Mouse (Mus musculus) cerebellum, postnatal 36 days (tissue): Measurements from ENCODE around the gene Slit3.

Experiments
- DNase-seq, 2 experiments: peaks; one replicate each; pipeline ENCODE4 v3.0.0; 2021 to 2022; ENCODE audit warnings: mixed read lengths in 2 of 2

Gene Slit3

DNA sequence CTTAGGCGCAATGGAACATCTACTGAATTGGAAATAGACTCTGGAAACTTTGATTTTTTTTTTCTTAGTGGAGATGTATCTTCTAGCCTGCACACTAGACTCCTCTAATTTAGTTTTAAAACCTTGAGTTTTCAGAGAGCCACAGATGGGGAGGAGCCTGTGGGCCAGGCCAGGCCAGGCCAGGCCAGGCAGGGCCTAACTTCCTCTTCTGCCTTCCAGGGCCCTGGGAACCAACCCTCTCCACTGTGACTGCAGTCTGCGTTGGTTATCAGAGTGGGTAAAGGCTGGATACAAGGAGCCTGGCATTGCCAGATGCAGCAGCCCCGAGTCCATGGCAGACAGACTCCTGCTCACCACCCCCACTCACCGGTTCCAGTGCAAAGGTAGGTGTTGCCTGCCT, 539.9 kb downstream of the Slit3 start:
- DNase-seq, result no peak

DNA sequence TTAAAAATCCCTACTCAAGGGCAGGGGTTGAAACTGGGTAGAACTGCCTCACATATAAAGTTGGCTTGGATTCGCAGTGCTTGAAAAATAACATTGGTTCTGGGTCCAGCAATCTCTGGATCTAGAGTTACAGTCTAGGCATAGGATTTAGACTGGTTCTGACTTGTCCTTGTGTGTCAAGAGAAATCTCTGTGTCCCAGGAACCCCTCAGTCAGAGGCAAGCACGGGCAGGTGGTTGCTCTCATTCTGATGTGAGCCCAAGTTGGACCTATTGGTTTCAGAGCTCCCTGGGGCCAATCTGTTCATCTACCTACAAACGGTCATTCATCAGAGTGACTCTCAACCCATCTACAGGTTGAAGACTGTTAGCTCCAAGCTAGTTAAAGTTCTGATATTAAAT, 541.9 kb downstream of the Slit3 start:
- no peak for DNase-seq

GRCm38 (mm10) chr11:35663661-35664060, 542.6 kb downstream of the Slit3 start:
- no peak for DNase-seq

GRCm38 (mm10) chr11:35664991-35665390, 544.0 kb downstream of the Slit3 start:
- peak; percentile 70 to 78 for DNase-seq

DNA sequence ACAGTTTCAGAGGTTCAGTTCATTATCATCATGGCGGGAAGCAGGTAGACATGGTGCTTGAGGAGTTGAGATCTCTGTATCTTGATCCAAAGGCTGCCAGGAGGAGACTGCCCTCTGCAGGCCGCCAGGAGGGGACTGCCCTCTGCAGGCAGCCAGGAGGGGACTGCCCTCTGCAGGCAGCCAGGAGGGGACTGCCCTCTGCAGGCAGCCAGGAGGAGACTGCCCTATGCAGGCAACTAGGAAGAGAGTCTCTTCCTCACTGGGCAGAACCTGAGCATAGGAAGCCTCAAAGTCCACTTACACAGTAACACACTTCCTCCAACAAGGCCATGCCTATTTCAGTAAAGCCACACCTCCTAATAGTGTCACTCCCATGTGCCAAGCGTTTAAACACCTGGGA, 546.4 kb downstream of the Slit3 start:
- DNase-seq, result no peak

DNA sequence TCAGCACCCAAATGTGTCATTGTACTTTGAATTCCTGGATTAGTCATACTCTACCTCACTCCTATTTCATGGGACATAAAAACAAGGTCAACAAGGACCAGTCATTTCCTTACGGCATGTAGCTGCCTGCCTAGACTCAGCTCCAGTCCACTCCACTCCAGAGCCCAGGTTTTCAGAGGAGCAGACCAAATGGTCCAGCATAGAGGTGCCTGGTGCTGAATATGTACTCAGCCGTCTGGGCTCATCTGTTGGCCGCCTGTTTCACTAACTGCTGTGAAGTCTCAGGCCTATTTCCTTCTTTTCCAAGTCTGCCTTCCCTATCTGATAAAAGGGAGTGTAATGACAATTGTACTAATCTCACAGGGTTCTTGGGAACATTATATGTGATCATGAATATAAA, 547.1 kb downstream of the Slit3 start:
- DNase-seq, result peak; percentile 73 to 77

GRCm38 (mm10) chr11:35668750-35669149, 547.7 kb downstream of the Slit3 start:
- DNase-seq, result peak; percentile 89 to 91

- DNase-seq, result peak; percentile 13 to 26
Observed at GRCm38 (mm10) chr11:35669536-35669935, 548.5 kb downstream of the Slit3 start.

GRCm38 (mm10) chr11:35670181-35670580, 549.2 kb downstream of the Slit3 start:
- no peak for DNase-seq

DNA sequence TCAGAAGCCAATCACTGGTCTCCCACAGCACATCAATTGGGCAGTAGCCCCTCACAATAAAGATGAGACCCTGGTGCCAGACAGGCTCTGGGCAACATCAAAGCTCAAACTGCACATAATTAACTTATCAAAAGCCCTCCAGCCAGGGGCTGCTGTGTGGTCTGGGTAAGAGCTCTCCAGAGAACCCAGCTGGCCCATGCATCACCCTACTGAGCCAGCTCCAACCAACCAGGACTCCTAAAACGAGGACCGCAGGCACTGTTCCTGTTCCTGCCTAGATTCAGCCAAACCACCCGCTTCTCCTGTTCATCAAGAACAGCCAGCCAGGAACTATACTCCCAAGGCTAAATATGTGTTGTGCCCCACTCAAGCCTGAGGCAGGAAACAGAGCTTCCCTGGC, 549.7 kb downstream of the Slit3 start:
- peak in 1 of 2 experiments; percentile 17 for DNase-seq

GRCm38 (mm10) chr11:35673050-35673449, 552.0 kb downstream of the Slit3 start:
- DNase-seq, result peak in 1 of 2 experiments; percentile 34

DNA sequence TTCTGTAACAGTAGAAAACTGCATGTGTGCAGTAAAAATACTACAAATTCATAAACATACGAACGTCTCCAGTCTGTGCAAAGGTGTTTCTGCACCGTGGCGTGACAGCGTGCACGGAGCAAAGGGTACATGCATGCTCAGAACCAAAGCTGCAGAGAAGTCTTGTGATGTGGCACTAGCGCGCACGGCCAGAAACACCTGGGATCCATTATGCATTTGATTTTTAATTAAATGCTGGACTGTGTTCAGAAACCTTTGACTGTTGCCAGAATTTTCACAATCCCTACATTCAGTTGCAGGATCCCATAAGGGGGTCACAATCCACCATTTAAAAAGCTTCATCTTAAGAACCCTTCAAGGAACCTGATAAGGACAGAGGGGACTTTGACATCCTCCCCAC, 553.2 kb downstream of the Slit3 start:
- no peak for DNase-seq

- DNase-seq, result no peak
Observed at GRCm38 (mm10) chr11:35676744-35677143, 555.7 kb downstream of the Slit3 start.

DNA sequence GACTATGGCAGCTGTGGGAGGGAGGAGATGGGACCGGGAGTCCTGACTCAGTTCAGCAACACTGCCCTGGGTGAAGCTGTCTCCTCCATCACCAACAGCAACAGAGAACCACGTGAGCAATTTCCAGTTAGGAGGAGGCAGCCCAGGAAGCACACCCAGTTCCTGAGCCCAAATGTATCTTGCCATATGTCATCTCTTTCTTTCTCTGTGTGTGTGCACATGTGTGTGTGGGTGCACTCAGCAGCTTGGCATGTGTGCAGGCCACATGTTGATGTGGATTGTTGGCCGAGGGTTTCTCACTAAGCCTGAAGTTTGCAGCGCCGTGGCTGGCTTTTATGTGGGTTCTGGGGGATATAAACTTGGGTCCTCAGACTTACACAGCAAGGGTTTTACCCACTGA, 559.0 kb downstream of the Slit3 start:
- DNase-seq, result no peak

DNA sequence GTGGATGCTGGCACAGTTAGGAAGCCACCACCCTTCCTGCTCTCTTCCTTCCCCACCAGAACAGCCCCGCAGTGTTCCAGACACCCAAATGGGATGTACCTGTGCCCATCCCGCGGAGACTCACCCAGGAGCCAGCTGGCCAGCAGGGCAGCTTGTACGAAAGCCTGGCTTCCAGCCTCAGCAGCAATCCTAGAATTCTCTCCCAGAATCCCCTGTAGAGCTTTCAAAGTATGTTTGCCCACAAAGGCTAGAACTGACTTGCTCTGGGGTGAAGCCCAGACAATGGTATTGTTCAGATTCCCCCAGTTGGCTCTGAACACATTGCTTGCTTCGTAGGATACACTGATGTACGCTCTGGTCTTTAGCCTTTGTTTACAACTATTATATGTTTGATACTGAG, 566.3 kb downstream of the Slit3 start:
- DNase-seq, result no peak

DNA sequence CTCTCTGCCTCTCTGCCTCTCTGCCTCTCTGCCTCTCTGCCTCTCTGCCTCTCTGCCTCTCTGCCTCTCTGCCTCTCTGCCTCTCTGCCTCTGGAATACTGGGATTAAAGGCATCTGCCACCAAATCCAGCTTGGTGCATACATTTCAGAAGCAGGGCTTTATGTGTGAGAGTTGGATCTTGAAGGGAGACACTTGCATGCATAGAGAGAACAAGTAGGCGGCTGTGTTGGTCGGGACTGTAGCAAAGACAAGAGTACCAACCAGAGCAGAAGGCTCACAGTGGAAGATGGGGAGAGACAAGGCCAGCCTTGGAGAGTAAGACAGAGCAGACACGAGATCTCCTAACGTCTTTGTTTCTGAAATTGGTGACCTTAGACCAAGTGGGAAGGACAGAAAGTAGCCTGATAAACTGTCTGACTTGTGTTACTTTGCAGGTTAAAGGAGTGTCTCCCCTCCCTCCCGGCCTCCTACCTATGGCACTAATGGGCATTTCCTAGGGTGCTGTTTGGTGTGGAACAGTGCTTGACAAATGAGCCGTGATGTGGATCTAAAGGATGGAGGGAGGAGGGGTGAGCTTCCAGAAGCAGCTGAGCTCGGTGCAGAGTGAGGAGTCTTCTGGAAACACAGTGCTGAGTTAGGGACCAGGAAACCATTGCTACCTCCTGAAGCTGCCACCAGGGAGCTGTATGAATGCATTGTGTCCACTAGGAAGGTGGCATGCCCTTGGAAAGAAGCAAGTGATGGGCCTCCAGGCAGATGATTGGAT, 569.7 kb downstream of the Slit3 start:
- no peak for DNase-seq

- DNase-seq, result peak; percentile 61 to 64
Observed at GRCm38 (mm10) chr11:35693136-35693535, 572.1 kb downstream of the Slit3 start.

GRCm38 (mm10) chr11:35693625-35694024, 572.6 kb downstream of the Slit3 start:
- DNase-seq, result no peak

GRCm38 (mm10) chr11:35697476-35697875, 576.5 kb downstream of the Slit3 start:
- no peak for DNase-seq

DNA sequence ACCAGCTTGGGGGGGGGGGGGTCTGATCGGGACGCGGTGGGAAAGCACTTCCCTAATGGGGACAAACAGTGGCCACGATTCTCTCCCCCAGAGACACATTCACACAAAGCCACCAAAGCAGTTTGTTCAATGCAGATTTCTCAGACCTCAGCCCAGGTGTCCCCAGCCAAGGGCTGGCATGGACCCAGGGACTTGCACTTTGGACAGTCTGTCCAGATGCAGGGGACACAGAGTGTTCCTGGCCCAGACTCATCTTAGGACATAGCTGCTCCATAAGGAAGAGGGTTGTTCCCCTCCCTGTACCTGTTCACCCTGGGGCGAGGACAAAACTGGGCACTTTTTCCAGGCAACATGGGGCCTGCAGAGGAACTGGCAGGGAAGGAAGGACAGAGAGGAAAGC, 577.9 kb downstream of the Slit3 start:
- no peak for DNase-seq

DNA sequence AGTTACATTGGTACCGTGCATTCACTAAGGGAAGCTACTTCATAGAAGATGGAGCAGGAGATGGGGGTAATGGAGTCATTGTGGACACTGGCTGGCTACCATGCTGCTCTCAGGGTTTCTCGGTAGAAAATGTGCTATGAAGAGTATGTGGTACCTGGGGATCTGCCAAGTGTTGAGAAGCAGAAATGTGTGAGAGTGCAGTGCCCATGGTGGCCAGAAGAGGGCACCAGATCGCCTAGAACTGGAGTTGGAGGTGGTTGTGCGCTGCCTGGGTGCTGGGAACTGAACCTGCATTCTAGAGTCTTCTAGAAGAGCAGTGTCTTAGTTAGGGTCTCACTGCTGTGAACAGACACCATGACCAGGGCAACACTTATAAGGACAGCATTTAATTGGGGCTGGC, 582.4 kb downstream of the Slit3 start:
- no peak for DNase-seq

- peak; percentile 39 for DNase-seq
Observed at GRCm38 (mm10) chr11:35704381-35704780, 583.4 kb downstream of the Slit3 start.

GRCm38 (mm10) chr11:35704927-35705326, 583.9 kb downstream of the Slit3 start:
- DNase-seq, result no peak

- DNase-seq, result no peak
Observed at GRCm38 (mm10) chr11:35707431-35707830, 586.4 kb downstream of the Slit3 start.

GRCm38 (mm10) chr11:35711314-35711713, 590.3 kb downstream of the Slit3 start:
- no peak for DNase-seq
